Mouse (Mus musculus): Measurements from ENCODE around the gene Adgrg3. TPM values are rescaled to one million over a fixed set of nuclear protein-coding genes. Genes with fewer than 3 reads are reported as not detected.

Gene Adgrg3
- polyA plus RNA-seq, 1 experiment from 2014 or later: 0.61 TPM

GRCm38 (mm10) chr8:95075504-95075903 is 58.0 kb downstream of the Adgrg3 start:
- WGBS: 51% methylated on average over 3 of the region's 3 CpGs
- Histone ChIP-seq H3K27me3 (ENCODE audit: control insufficient read depth, insufficient read depth, low read length) (no peaks in the 10 kb centered on the region), H3K4me1 (replicated peaks; ENCODE audit: control insufficient read depth, insufficient read depth) (no peaks in the 10 kb centered on the region), H3K4me2 (replicated peaks; ENCODE audit: low read depth) (no peak overlapping the region), H3K9ac (ENCODE audit: low read length) (no peak overlapping the region), H3K4me3 (ENCODE audit: low read depth, low read length) (no peak overlapping the region), H3K36me3 (ENCODE audit: control insufficient read depth, insufficient read depth, low read length) (no peaks in the 10 kb centered on the region), H3K27ac (replicated peaks) (no peak overlapping the region; the same call in 1 of the 2 replicates), H3K9me3 (ENCODE audit: control insufficient read depth, low read length) (no peaks in the 10 kb centered on the region)
- ATAC-seq (ENCODE audit: low FRiP score, low TSS enrichment) (no peak), DNase-seq (ENCODE audit: low spot score) (no peak)
- TF ChIP-seq EP300 (optimal IDR thresholded peaks at IDR 0.05) (no peak), CTCF (IDR thresholded peaks at IDR 0.05; ENCODE audit: low read depth) (no peak)

GRCm38 (mm10) chr8:95076151-95076550 is 58.7 kb downstream of the Adgrg3 start:
- H3K9me3 ChIP-seq (ENCODE audit: control insufficient read depth, low read length): no peaks in the 10 kb centered on the region
- DNase-seq (ENCODE audit: low spot score): no peak
- TF ChIP-seq EP300 (optimal IDR thresholded peaks at IDR 0.05) (no peak), CTCF (IDR thresholded peaks at IDR 0.05; ENCODE audit: low read depth) (no peak)
- no peak overlapping the region for H3K4me3 ChIP-seq (ENCODE audit: low read depth, low read length)
- no peak overlapping the region for H3K9ac ChIP-seq (ENCODE audit: low read length)
- no peaks in the 10 kb centered on the region for H3K27me3 ChIP-seq (ENCODE audit: control insufficient read depth, insufficient read depth, low read length)
- H3K4me2 ChIP-seq (replicated peaks; ENCODE audit: low read depth): no peak overlapping the region
- ATAC-seq (ENCODE audit: low FRiP score, low TSS enrichment): no peak
- H3K4me1 ChIP-seq (replicated peaks; ENCODE audit: control insufficient read depth, insufficient read depth): no peaks in the 10 kb centered on the region
- no peak overlapping the region for H3K27ac ChIP-seq (replicated peaks)
- H3K36me3 ChIP-seq (ENCODE audit: control insufficient read depth, insufficient read depth, low read length): no peaks in the 10 kb centered on the region
- 70% methylated on average over 17 of the region's 17 CpGs for WGBS

DNA sequence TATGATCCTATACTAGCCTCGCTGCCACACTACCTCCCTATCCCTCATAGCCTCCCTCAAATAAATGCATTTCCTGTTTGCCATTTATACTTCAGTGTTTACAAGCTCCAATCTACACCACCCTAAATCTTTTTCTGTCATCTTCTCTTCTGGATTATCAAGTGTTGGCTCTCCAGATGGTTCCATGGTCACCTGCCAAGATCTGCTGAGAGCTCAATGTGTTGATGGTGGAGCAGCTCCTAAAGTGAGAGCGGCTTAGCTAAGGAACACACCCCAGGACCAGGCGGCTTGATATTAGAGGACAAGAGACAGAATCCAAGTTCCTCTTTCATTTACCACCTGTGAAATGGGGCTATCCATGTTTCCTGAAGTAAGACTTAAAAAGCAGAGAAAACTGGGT is 60.6 kb downstream of the Adgrg3 start:
- Histone ChIP-seq H3K9me3 (ENCODE audit: control insufficient read depth, low read length) (no peaks in the 10 kb centered on the region), H3K36me3 (ENCODE audit: control insufficient read depth, insufficient read depth, low read length) (no peaks in the 10 kb centered on the region), H3K27me3 (ENCODE audit: control insufficient read depth, insufficient read depth, low read length) (no peaks in the 10 kb centered on the region), H3K4me2 (replicated peaks; ENCODE audit: low read depth) (no peak overlapping the region), H3K4me1 (replicated peaks; ENCODE audit: control insufficient read depth, insufficient read depth) (no peaks in the 10 kb centered on the region), H3K27ac (replicated peaks) (no peak overlapping the region), H3K9ac (ENCODE audit: low read length) (no peak overlapping the region), H3K4me3 (ENCODE audit: low read depth, low read length) (no peak overlapping the region)
- TF ChIP-seq EP300 (optimal IDR thresholded peaks at IDR 0.05) (no peak), CTCF (IDR thresholded peaks at IDR 0.05; ENCODE audit: low read depth) (no peak)
- no peak for DNase-seq (ENCODE audit: low spot score)
- WGBS: 65% methylated on average over 3 of the region's 3 CpGs
- ATAC-seq (ENCODE audit: low FRiP score, low TSS enrichment): no peak

GRCm38 (mm10) chr8:95079305-95079704 is 61.8 kb downstream of the Adgrg3 start:
- Histone ChIP-seq H3K36me3 (ENCODE audit: control insufficient read depth, insufficient read depth, low read length) (no peaks in the 10 kb centered on the region), H3K4me1 (replicated peaks; ENCODE audit: control insufficient read depth, insufficient read depth) (no peaks in the 10 kb centered on the region), H3K27me3 (ENCODE audit: control insufficient read depth, insufficient read depth, low read length) (no peaks in the 10 kb centered on the region), H3K9ac (ENCODE audit: low read length) (no peak overlapping the region), H3K4me3 (ENCODE audit: low read depth, low read length) (no peak overlapping the region), H3K4me2 (replicated peaks; ENCODE audit: low read depth) (no peak overlapping the region), H3K27ac (replicated peaks) (no peak overlapping the region), H3K9me3 (ENCODE audit: control insufficient read depth, low read length) (no peaks in the 10 kb centered on the region)
- TF ChIP-seq CTCF (IDR thresholded peaks at IDR 0.05; ENCODE audit: low read depth): no peak
- TF ChIP-seq EP300 (optimal IDR thresholded peaks at IDR 0.05): no peak
- ATAC-seq (ENCODE audit: low FRiP score, low TSS enrichment): no peak
- 90% methylated on average over 4 of the region's 4 CpGs for WGBS
- no peak for DNase-seq (ENCODE audit: low spot score)

DNA sequence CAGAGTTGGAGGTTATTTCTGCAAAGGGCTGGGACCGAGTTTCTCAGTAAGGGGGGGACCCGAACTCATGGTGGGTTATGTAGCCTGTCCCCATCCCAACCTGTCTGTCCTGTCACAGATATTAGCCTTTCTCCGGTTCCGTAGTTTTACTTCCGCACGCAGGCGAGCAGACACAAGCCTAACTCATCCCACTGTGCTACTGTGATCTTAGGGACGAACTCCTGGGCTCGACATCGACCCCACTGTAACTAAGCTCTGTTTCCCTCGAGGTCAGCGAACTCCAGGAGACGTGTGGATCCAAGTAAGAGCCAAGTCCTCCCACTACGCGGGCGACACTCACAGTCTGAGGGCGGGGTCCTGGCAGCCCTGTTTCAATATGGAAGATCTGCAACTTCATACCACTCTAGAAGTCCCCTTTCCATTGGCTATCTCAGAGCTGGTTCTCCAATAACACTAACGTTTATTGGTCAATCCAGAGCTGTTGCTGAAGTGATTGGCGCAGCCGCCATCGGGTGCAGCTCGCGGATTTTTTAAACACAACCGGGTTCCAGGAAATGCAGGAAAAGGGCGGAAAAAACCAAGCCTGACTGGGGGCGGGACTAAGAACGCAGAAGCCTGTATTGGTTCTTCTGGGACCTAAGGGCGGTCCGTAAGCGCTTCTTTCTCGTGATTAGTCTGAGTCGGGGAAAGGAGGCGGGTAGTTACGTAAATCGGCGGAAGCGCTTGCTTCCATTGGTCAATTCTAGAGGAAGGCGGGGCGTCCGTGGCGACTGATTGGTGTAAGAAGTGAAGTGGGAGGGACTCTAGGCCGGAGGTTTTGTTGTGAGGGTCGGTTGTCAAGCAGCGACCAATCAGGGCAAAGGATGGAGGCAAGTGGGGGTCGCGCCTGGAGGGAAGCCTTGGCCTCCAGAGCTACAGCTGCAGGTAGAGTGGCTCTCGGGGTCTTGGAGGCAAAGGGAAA is 63.2 kb downstream of the Adgrg3 start, which contains the start of gene Katnb1:
Gene Katnb1, plus strand, starts transcription at position 806 of the 961 bp plus-strand sequence.
- Histone ChIP-seq H3K27ac (replicated peaks) (peak within 1 kb of the TSS; percentile 73), H3K4me1 (replicated peaks; ENCODE audit: control insufficient read depth, insufficient read depth) (no peaks in the 10 kb centered on the region), H3K4me3 (ENCODE audit: low read depth, low read length) (peak within 1 kb of the TSS; percentile 71), H3K27me3 (ENCODE audit: control insufficient read depth, insufficient read depth, low read length) (no peaks in the 10 kb centered on the region), H3K36me3 (ENCODE audit: control insufficient read depth, insufficient read depth, low read length) (peaks cover 2% of the 10 kb centered on the region; the same call in 1 of the 2 replicates), H3K4me2 (replicated peaks; ENCODE audit: low read depth) (peak within 1 kb of the TSS; percentile 81), H3K9ac (ENCODE audit: low read length) (peak within 1 kb of the TSS; percentile 76), H3K9me3 (ENCODE audit: control insufficient read depth, low read length) (no peaks in the 10 kb centered on the region)
- TF ChIP-seq CTCF (IDR thresholded peaks at IDR 0.05; ENCODE audit: low read depth): no peak
- peak; percentile 99 for TF ChIP-seq EP300 (optimal IDR thresholded peaks at IDR 0.05)
- peak; percentile 97 for DNase-seq (ENCODE audit: low spot score)
- under 1% methylated on average over 47 of the region's 47 CpGs for WGBS
- ATAC-seq (ENCODE audit: low FRiP score, low TSS enrichment): peak; percentile 98

DNA sequence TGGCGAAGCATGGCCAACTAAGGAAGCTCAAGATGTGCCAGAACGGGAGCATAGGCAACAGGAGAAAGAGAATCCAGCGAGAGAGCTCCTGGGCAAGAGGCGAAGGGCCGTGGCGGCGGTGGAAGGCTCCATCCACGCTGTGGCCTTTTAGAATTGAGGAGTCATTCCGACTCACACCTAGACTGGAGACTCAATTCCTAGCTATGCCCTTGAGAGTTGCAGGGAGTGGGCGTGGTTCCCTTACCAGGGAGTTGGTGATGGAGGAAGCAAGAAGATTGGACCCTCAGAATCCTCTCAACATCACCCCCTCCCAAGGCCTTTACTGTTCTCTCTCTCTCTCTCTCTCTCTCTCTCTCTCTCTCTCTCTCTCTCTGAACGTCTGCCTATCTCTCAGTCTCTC is 64.2 kb downstream of the Adgrg3 start:
- no peak for TF ChIP-seq CTCF (IDR thresholded peaks at IDR 0.05; ENCODE audit: low read depth)
- no peak for TF ChIP-seq EP300 (optimal IDR thresholded peaks at IDR 0.05)
- H3K27me3 ChIP-seq (ENCODE audit: control insufficient read depth, insufficient read depth, low read length): no peaks in the 10 kb centered on the region
- H3K9me3 ChIP-seq (ENCODE audit: control insufficient read depth, low read length): no peaks in the 10 kb centered on the region
- H3K9ac ChIP-seq (ENCODE audit: low read length): peak overlapping the region; percentile 76
- peak overlapping the region; percentile 71 for H3K4me3 ChIP-seq (ENCODE audit: low read depth, low read length)
- peak overlapping the region; percentile 59 for H3K27ac ChIP-seq (replicated peaks)
- DNase-seq (ENCODE audit: low spot score): no peak
- ATAC-seq (ENCODE audit: low FRiP score, low TSS enrichment): no peak
- 4% methylated on average over 11 of the region's 11 CpGs for WGBS
- H3K4me1 ChIP-seq (replicated peaks; ENCODE audit: control insufficient read depth, insufficient read depth): no peaks in the 10 kb centered on the region
- peaks cover 2% of the 10 kb centered on the region; the same call in 1 of the 2 replicates for H3K36me3 ChIP-seq (ENCODE audit: control insufficient read depth, insufficient read depth, low read length)
- H3K4me2 ChIP-seq (replicated peaks; ENCODE audit: low read depth): peak overlapping the region; percentile 81

Measured in stomach, postnatal 0 days (tissue).